Mouse (Mus musculus): ENCODE measurements around the gene Tshr.
A peak's percentile ranks its signal among the peaks of the same experiment; 100 is the strongest.

The Tshr gene

DNA sequence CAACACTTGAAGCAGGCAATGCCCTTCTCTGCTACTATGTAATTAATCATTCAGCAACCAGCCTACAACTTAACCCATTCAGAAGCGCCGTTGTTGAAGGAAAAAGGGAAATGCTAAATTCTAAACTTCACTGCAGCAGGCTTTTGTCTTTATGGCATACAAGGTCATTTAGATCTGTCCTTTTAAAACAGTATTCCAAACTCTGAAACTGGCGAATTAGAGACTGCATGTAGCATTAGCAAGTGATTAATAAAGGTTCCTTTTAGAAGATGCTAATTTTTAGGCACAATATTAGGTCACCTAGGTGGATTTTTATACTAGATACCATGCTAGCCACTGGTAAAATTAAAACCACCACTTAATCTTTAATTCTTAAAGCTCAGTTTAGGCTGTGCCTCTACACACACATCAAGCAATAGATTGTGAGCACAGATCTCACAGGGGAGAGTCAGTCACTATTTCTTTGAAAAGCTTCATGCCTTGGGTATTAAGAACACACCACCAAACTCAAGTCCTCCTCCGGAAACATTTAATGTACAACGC, 203.2 kb downstream of the Tshr start:
- DNase-seq (ENCODE audit: low read depth, low spot score): no peak

GRCm38 (mm10) chr12:91588176-91588669, 203.9 kb downstream of the Tshr start:
- DNase-seq (ENCODE audit: low read depth, low spot score): peak; percentile 95

DNA sequence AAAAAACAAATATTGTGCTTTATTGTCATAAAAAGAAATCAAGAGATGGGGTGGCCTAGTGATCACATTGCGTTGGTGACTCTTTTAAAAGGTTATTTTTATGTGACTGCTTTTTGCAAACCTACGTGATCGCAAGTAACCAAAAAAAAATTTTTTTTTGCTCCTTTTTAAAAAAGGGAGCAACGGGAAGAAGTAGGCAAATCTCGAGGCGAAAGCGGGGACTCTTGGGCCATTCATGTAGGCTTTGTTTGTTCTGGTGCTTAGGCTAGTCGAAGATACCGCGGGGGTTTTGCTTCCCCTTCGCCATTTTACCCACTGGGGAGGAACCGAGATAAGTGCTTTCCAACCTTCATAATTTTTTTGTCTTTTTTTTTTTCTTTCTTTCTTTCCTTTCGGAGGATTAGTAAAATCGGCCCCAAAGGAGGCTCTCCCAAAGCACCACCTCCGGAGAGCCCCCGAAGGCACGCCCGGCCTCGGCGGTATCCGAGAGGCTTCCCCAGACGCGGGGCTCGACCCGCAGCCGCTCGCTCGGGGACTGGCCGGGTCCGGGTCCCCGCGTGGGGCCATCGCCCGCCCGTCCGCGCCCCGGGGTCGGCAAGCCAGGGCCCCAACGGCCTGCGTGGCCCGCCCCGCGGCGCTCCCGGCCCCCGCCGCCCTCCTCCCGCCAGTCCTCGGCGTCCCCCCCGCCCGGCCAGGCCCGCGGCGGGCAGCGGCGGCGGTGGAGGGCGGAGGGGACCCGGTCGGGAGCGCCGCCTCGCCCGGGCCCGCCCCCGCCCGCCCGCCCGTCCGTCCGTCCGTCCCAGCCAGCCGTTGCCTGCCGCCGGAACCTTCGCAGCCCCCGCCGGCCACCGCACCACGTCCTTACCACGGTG, 204.5 kb downstream of the Tshr start:
- peak; percentile 75 for DNase-seq (ENCODE audit: low read depth, low spot score)

GRCm38 (mm10) chr12:91589542-91589846, 205.1 kb downstream of the Tshr start:
- no peak for DNase-seq (ENCODE audit: low read depth, low spot score)

DNA sequence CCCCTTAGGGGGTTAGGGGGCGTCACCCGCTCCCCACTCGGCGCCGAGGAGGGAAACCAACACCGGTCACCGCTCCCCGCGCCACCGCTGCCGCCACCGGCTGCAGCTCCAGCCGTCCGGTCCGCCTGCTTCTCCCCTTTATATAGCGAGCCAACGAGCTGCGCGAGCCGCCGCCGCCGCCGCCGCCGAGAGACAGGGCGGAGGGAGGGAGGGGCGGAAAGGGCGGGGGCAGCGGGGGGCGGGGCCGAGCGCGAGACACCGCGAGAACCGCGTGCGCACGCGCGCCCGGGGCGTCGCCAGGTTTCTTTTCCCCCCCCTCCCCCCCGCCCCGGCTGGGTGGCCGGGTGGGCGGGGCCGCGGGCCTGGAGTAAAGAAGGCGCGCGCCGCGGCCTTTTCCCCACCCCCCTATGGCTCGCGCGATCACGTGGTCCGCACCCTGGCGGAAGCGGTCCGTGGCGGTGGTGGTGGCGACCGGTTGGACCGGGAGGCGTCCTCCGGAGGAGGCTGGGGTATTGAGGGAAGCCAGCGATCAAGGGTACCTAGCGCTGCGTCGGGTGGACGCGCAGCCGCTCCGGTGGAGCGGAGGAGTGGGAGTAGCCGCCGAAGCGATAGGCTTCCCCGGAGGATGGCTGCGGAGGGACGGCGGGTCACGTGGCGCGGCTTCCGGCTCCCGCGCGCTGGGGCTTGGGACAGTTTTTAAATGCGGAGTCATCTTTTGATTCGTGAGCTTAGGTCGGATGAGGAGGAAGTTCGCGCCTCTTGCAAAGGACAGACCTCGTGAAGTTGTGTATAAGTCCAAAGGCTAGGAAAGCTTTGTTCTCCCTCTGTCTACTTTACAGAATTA, 205.7 kb downstream of the Tshr start, which contains the start of gene Gtf2a1:
Gtf2a1 (minus strand) TSS at position 641 of the 844 bp plus-strand sequence.
- peak; percentile 98 for DNase-seq (ENCODE audit: low read depth, low spot score)

DNA sequence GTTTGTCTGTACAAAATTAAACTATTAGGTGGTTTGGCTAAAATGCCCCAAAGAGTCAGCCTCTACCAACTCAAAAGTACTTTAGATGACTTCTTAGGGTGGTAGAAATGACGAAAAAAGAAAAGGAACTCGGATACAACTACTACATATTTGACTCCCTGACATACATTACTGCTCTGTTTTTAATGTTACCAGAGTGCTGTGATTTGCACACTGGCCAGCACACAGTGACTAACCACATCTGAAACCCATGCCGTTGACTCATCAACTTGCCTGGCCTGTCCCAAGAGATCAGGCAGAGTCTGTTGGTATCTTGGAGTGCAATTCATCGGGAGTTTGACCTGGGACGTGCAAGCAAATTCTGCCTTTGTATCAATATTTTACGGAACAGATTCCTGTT, 206.4 kb downstream of the Tshr start:
- DNase-seq (ENCODE audit: low read depth, low spot score): no peak

DNA sequence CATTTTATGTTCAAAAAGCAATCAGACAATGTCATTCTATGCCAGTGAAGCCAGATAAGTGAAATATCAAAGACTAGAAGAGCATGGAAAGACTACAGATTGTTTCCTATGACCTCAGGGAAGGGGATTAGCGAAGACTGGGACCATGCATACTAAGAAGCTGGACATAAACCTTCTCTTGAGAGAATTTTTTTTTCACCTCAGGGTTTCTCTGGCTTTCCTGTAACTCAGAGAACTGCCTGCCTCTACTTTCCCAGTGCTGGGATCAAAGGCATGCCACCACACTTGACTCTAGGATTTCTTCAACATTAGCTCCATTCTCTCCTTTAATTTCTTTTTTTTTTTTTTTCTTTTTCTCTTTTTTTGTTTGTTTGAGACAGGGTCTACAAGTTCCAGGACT, 206.8 kb downstream of the Tshr start:
- DNase-seq (ENCODE audit: low read depth, low spot score): no peak

GRCm38 (mm10) chr12:91592128-91592527, 207.8 kb downstream of the Tshr start:
- no peak for DNase-seq (ENCODE audit: low read depth, low spot score)

Data from CD4-positive helper T cell, adult 2 months (primary cell).